Mouse (Mus musculus) heart, embryonic 10.5 days (tissue): Measurements from ENCODE around the gene Pdp2. TPM values are rescaled to one million over a fixed set of nuclear protein-coding genes. Genes with fewer than 3 reads are reported as not detected.
A peak's percentile ranks its signal among the peaks of the same experiment; 100 is the strongest.

ENCODE experiments used
- DNase-seq: peaks from one replicate; pipeline ENCODE4 v3.0.0-alpha.2; 2017; ENCODE audit warnings: low spot score
- H3K27ac ChIP-seq: fragments of 300-500 bp; sonication (generic); 2 replicates; pipeline ENCODE4 v1.5.1; 2016; ENCODE audit warnings: mild to moderate bottlenecking
- H3K27me3 ChIP-seq: fragments of 300-500 bp; sonication (generic); 2 replicates; pipeline ENCODE4 v1.6.1; 2016; ENCODE audit warnings: mild to moderate bottlenecking; ENCODE audit not compliant: poor library complexity, insufficient read depth, severe bottlenecking
- H3K36me3 ChIP-seq: fragments of 300-500 bp; sonication (generic); 2 replicates; pipeline ENCODE4 v1.6.1; 2016; ENCODE audit warnings: mild to moderate bottlenecking, moderate library complexity
- H3K4me1 ChIP-seq: fragments of 300-500 bp; sonication (generic); 2 replicates; pipeline ENCODE4 v1.6.1; 2016; ENCODE audit warnings: mild to moderate bottlenecking
- H3K4me3 ChIP-seq: fragments of 300-500 bp; sonication (generic); 2 replicates; pipeline ENCODE4 v1.5.1; 2016; ENCODE audit warnings: mild to moderate bottlenecking, moderate library complexity
- H3K9me3 ChIP-seq: fragments of 300-500 bp; sonication (generic); 2 replicates; pipeline ENCODE4 v1.6.1; 2016; ENCODE audit warnings: mild to moderate bottlenecking, moderate library complexity
- WGBS: fragments of 180-500 bp; shearing (Covaris S2); methylation state at CpG from one replicate; pipeline ENCODE4 v1.1.7; 2016; 5-methylcytosine and 5-hydroxymethylcytosine counted together
- polyA plus RNA-seq: library from polyadenylated mRNA; unstranded; fragments of >200 nt; fragmentation: Nextera tagmentation; extraction: Ambion mirVana; gene quantifications from 2 replicates; pipeline ENCODE4 v1.2.1, GENCODE M21; 2016

Gene Pdp2
- polyA plus RNA-seq, 1 experiment from 2014 or later = 10.9 TPM

GRCm38 (mm10) chr8:104602468-104603244, 11.4 kb downstream of the Pdp2 start:
- Histone ChIP-seq H3K36me3 (no peaks in the 10 kb centered on the region), H3K27me3 (no peaks in the 10 kb centered on the region), H3K27ac (peak overlapping the region; percentile 92), H3K9me3 (no peaks in the 10 kb centered on the region), H3K4me3 (peak overlapping the region; percentile 50), H3K4me1 (peaks cover 54% of the 10 kb centered on the region)
- peak; percentile 94 for DNase-seq
- 17% methylated on average over 21 of the region's 21 CpGs for WGBS

GRCm38 (mm10) chr8:104603245-104603593, 12.0 kb downstream of the Pdp2 start:
- peak overlapping the region; percentile 92 for H3K27ac ChIP-seq
- no peak for DNase-seq
- WGBS = 34% methylated on average over 4 of the region's 4 CpGs
- peaks cover 59% of the 10 kb centered on the region for H3K4me1 ChIP-seq
- no peaks in the 10 kb centered on the region for H3K36me3 ChIP-seq
- no peaks in the 10 kb centered on the region for H3K27me3 ChIP-seq
- no peaks in the 10 kb centered on the region for H3K9me3 ChIP-seq
- H3K4me3 ChIP-seq = peak overlapping the region; percentile 50; the same call in 1 of the 2 replicates

GRCm38 (mm10) chr8:104606329-104606728, 15.1 kb downstream of the Pdp2 start:
- Histone ChIP-seq H3K9me3 (no peaks in the 10 kb centered on the region), H3K4me1 (peaks cover 83% of the 10 kb centered on the region), H3K27me3 (no peaks in the 10 kb centered on the region), H3K27ac (peak overlapping the region; percentile 92), H3K36me3 (no peaks in the 10 kb centered on the region), H3K4me3 (no peak overlapping the region)
- peak; percentile 91 for DNase-seq
- WGBS = 27% methylated on average over 6 of the region's 6 CpGs

GRCm38 (mm10) chr8:104607944-104608343, 16.7 kb downstream of the Pdp2 start:
- no peaks in the 10 kb centered on the region for H3K9me3 ChIP-seq
- H3K4me1 ChIP-seq = peaks cover 85% of the 10 kb centered on the region
- H3K36me3 ChIP-seq = no peaks in the 10 kb centered on the region
- 0 out of 2 replicates have a peak overlapping the region, but pooled peaks have one; percentile 41 for H3K4me3 ChIP-seq
- WGBS = 58% methylated on average over 2 of the region's 2 CpGs
- H3K27ac ChIP-seq = peak overlapping the region; percentile 92
- no peak for DNase-seq
- H3K27me3 ChIP-seq = no peaks in the 10 kb centered on the region

GRCm38 (mm10) chr8:104609222-104609621, 18.0 kb downstream of the Pdp2 start:
- Histone ChIP-seq H3K4me3 (peak overlapping the region; percentile 41), H3K27ac (peak overlapping the region; percentile 92), H3K36me3 (no peaks in the 10 kb centered on the region), H3K4me1 (peaks cover 86% of the 10 kb centered on the region), H3K27me3 (no peaks in the 10 kb centered on the region), H3K9me3 (no peaks in the 10 kb centered on the region)
- peak; percentile 89 for DNase-seq
- 49% methylated on average over 8 of the region's 8 CpGs for WGBS

GRCm38 (mm10) chr8:104610185-104610766, 19.0 kb downstream of the Pdp2 start:
- 40% methylated on average over 12 of the region's 12 CpGs for WGBS
- Histone ChIP-seq H3K36me3 (no peaks in the 10 kb centered on the region), H3K4me1 (peaks cover 85% of the 10 kb centered on the region), H3K27me3 (no peaks in the 10 kb centered on the region), H3K9me3 (no peaks in the 10 kb centered on the region), H3K4me3 (peak overlapping the region; percentile 41), H3K27ac (peak overlapping the region; percentile 92)
- peak; percentile 91 for DNase-seq

- H3K27me3 ChIP-seq = no peaks in the 10 kb centered on the region
- no peak for DNase-seq
- H3K4me1 ChIP-seq = peaks cover 72% of the 10 kb centered on the region
- no peaks in the 10 kb centered on the region for H3K36me3 ChIP-seq
- H3K27ac ChIP-seq = peak overlapping the region; percentile 92
- no peaks in the 10 kb centered on the region for H3K9me3 ChIP-seq
- 28% methylated on average over 4 of the region's 4 CpGs for WGBS
- no peak overlapping the region for H3K4me3 ChIP-seq
These were observed 20.4 kb downstream of the Pdp2 start for GRCm38 (mm10) chr8:104611613-104612012.

- Histone ChIP-seq H3K4me3 (no peak overlapping the region), H3K36me3 (no peaks in the 10 kb centered on the region), H3K27ac (peak overlapping the region; percentile 92), H3K4me1 (peaks cover 58% of the 10 kb centered on the region), H3K9me3 (no peaks in the 10 kb centered on the region), H3K27me3 (no peaks in the 10 kb centered on the region)
- WGBS = 42% methylated on average over 4 of the region's 4 CpGs
- DNase-seq = no peak
These were observed 21.9 kb downstream of the Pdp2 start for GRCm38 (mm10) chr8:104613119-104613518.

GRCm38 (mm10) chr8:104620765-104621164, 29.5 kb downstream of the Pdp2 start:
- H3K4me3 ChIP-seq = no peak overlapping the region
- H3K36me3 ChIP-seq = no peaks in the 10 kb centered on the region
- H3K27me3 ChIP-seq = no peaks in the 10 kb centered on the region
- no peak for DNase-seq
- 58% methylated on average over 5 of the region's 5 CpGs for WGBS
- H3K4me1 ChIP-seq = peaks cover 24% of the 10 kb centered on the region; the same call in 1 of the 2 replicates
- H3K9me3 ChIP-seq = no peaks in the 10 kb centered on the region
- H3K27ac ChIP-seq = no peak overlapping the region

GRCm38 (mm10) chr8:104624161-104624560, 32.9 kb downstream of the Pdp2 start, which contains the start of gene Cdh16:
TSS of gene Cdh16 (minus strand) at chr8:104624396.
- no peak for DNase-seq
- Histone ChIP-seq H3K4me3 (no peak within 1 kb of the TSS), H3K4me1 (peaks cover 39% of the 10 kb centered on the region), H3K36me3 (peaks cover 18% of the 10 kb centered on the region), H3K9me3 (no peaks in the 10 kb centered on the region), H3K27ac (peak within 1 kb of the TSS; percentile 75), H3K27me3 (no peaks in the 10 kb centered on the region)
- WGBS = 69% methylated on average over 6 of the region's 6 CpGs

GRCm38 (mm10) chr8:104627065-104627740, 36.0 kb downstream of the Pdp2 start:
- 69% methylated on average over 4 of the region's 4 CpGs for WGBS
- Histone ChIP-seq H3K27me3 (peaks cover 20% of the 10 kb centered on the region; the same call in 1 of the 2 replicates), H3K4me1 (peaks cover 60% of the 10 kb centered on the region), H3K36me3 (peaks cover 27% of the 10 kb centered on the region), H3K27ac (peak overlapping the region; percentile 52; the same call in 1 of the 2 replicates), H3K9me3 (no peaks in the 10 kb centered on the region), H3K4me3 (no peak overlapping the region; the same call in 1 of the 2 replicates)
- no peak for DNase-seq

- peaks cover 20% of the 10 kb centered on the region; the same call in 1 of the 2 replicates for H3K27me3 ChIP-seq
- H3K9me3 ChIP-seq = no peaks in the 10 kb centered on the region
- H3K4me3 ChIP-seq = peak overlapping the region; percentile 79; the same call in 1 of the 2 replicates
- peak overlapping the region; percentile 67; the same call in 1 of the 2 replicates for H3K27ac ChIP-seq
- WGBS = 92% methylated on average over 21 of the region's 21 CpGs
- peaks cover 27% of the 10 kb centered on the region for H3K36me3 ChIP-seq
- peaks cover 71% of the 10 kb centered on the region for H3K4me1 ChIP-seq
- no peak for DNase-seq
These were observed 37.2 kb downstream of the Pdp2 start for GRCm38 (mm10) chr8:104628402-104628801.
